Mouse (Mus musculus): ENCODE measurements around the gene Cpn2.

GRCm38 (mm10) chr16:30278406-30278805 lies 11.1 kb upstream of the Cpn2 start:
- TF ChIP-seq CTCF (IDR thresholded peaks at IDR 0.05; ENCODE audit: low read depth) (no peak), EP300 (IDR thresholded peaks at IDR 0.05; ENCODE audit: low read depth) (no peak)
